Mouse (Mus musculus): Measurements from ENCODE around the gene Tub. TPM values are rescaled to one million over a fixed set of nuclear protein-coding genes. Genes with fewer than 3 reads are reported as not detected.

Gene Tub
- total RNA-seq, 2 experiments from 2014 or later = 140 to 148 TPM

- intact Hi-C loops (cut with DNase I) = loop anchor here (5.0 kb wide), 1 partner anchor 131 kb away; the partner anchor contains the start of gene Tub
- DNase-seq (ENCODE audit: low spot score in 2 of 2) = peak in 1 of 2 experiments; percentile 22
Measured at GRCm38 (mm10) chr7:109083813-109084184, 133.7 kb downstream of the Tub start.

Other genes with a start within 250 kb of the Tub start
- gene Olfr512, start 237.0 kb upstream of the Tub start, total RNA-seq (2021) = not detected
- gene Olfr513, start 199.4 kb upstream of the Tub start, total RNA-seq (2021) = not detected
- not detected for gene Olfr514, start 124.3 kb upstream of the Tub start, total RNA-seq (2021)
- not detected for gene Olfr516, start 99.8 kb upstream of the Tub start, total RNA-seq (2021)
- not detected for gene Olfr517, start 78.0 kb upstream of the Tub start, total RNA-seq (2021)
- gene Olfr518, start 65.3 kb upstream of the Tub start, total RNA-seq (2021) = not detected
- gene Olfr519, start 55.9 kb upstream of the Tub start, total RNA-seq (2021) = not detected
- gene Nlrp10, start 20.2 kb upstream of the Tub start, total RNA-seq (2021) = under 1 TPM; 0.33 to 0.61 TPM
- 10 to 100 TPM; 97.5 to 98.9 TPM for gene Eif3f, start 15.9 kb upstream of the Tub start, total RNA-seq (2021)
- gene Ric3, start 133.0 kb downstream of the Tub start, total RNA-seq (2021) = 10 to 100 TPM; 49.3 to 53.5 TPM
- gene Lmo1, start 224.9 kb downstream of the Tub start, total RNA-seq (2021) = 10 to 100 TPM; 14.6 to 17.5 TPM